Mouse (Mus musculus) forebrain, embryonic 14.5 days (tissue): Measurements from ENCODE around the gene Capsl. TPM values are rescaled to one million over a fixed set of nuclear protein-coding genes. Genes with fewer than 3 reads are reported as not detected.

Experiments
- polyA plus RNA-seq: library from polyadenylated mRNA; unstranded; fragments of >200 nt; fragmentation: Nextera tagmentation; extraction: Ambion mirVana; gene quantifications from 2 replicates; pipeline ENCODE4 v1.2.1, GENCODE M21; 2014

The Capsl gene
- polyA plus RNA-seq, 1 experiment from 2014 or later: 2.6 TPM

Other genes with a start within 250 kb of the Capsl start
- not detected in 2 replicates for gene Ugt3a1, start 159.1 kb upstream of the Capsl start, polyA plus RNA-seq
- not detected in 2 replicates for gene Ugt3a2, start 100.5 kb upstream of the Capsl start, polyA plus RNA-seq
- 0.06 TPM in 1 of 2 replicates, not detected in the other for gene Il7r, start 94.1 kb downstream of the Capsl start, polyA plus RNA-seq